Mouse (Mus musculus) Patski (cell line): ENCODE results near the gene Mycbp. TPM values are rescaled to one million over a fixed set of nuclear protein-coding genes. Genes with fewer than 3 reads are reported as not detected.

ENCODE experiments used
- ATAC-seq: fragments of 100-300 bp; one replicate; pipeline ENCODE4 v1.8.0; 2021
- CTCF ChIA-PET: fragments of 350-600 bp; sonication (Branson Sonifier 250); formaldehyde crosslinking; loops from one replicate; lab custom pipeline; 2022; ENCODE audit warnings: inconsistent platforms; lab: Charles Lee
- POLR2A ChIA-PET: fragments of 350-600 bp; sonication (Branson Sonifier 250); formaldehyde crosslinking; loops from one replicate; lab custom pipeline; 2022; ENCODE audit warnings: antibody characterized with exemption, inconsistent platforms; lab: Charles Lee
- DNase-seq: peaks from one replicate; pipeline ENCODE4 v3.0.0-alpha.2; 2011; ENCODE audit warnings: low read depth, low spot score
- H3K27me3 ChIP-seq: fragments of 371-371 bp; one replicate; pipeline ENCODE4 v1.5.1; 2021
- CTCF ChIP-seq: fragments of 100-300 bp; IDR thresholded peaks from one replicate; pipeline ENCODE4 v1.5.1; 2021
- in situ Hi-C: fragments of 300-500 bp; cut with MboI; formaldehyde crosslinking; loops from 3 replicates; pipeline ENCODE4 v1.11.1; 2018; ENCODE audit warnings: low pct_unique_long_range_greater_than_20kb, mixed read lengths
- polyA plus RNA-seq: library from polyadenylated mRNA; unstranded; gene quantifications from one replicate; pipeline ENCODE4 v1.2.3, GENCODE M21; 2021

Mycbp gene
- polyA plus RNA-seq: 45.4 TPM

- CTCF ChIA-PET: no interaction called here
- POLR2A ChIA-PET: interaction anchor here (1.5 kb wide), 1 partner anchor 13 kb away, joined by 4 read pairs; the partner anchor contains the start of genes 4930535I16Rik and Rragc
- no peaks in the 10 kb centered on the region for H3K27me3 ChIP-seq
- DNase-seq (peak; percentile 88), ATAC-seq (peak; percentile 96)
- TF ChIP-seq CTCF: no peak
- in situ Hi-C loops: loop anchor here (5.0 to 25.0 kb wide), 2 partner anchors 142 to 492 kb away; no protein-coding TSS in a partner anchor
These were observed at the start of gene Mycbp for GRCm38 (mm10) chr4:123904333-123905125. TSS of gene Mycbp (plus strand) at chr4:123904832.

- ChIA-PET CTCF (interaction anchor here (1.1 kb wide), 1 partner anchor 42 kb away, joined by 3 read pairs; no protein-coding TSS in a partner anchor), POLR2A (no interaction called here)
- in situ Hi-C loops: no loop called here
- DNase-seq (no peak), ATAC-seq (no peak)
- no peaks in the 10 kb centered on the region for H3K27me3 ChIP-seq
- no peak for TF ChIP-seq CTCF
These were observed 47.7 kb upstream of the Mycbp start for GRCm38 (mm10) chr4:123856888-123857287.

- DNase-seq: no peak
- in situ Hi-C loops: no loop called here
- no peak for TF ChIP-seq CTCF
- POLR2A ChIA-PET: no interaction called here
- CTCF ChIA-PET: no interaction called here
- H3K27me3 ChIP-seq: no peaks in the 10 kb centered on the region
- ATAC-seq: no peak
These were observed 46.5 kb upstream of the Mycbp start for GRCm38 (mm10) chr4:123858090-123858489.

DNA sequence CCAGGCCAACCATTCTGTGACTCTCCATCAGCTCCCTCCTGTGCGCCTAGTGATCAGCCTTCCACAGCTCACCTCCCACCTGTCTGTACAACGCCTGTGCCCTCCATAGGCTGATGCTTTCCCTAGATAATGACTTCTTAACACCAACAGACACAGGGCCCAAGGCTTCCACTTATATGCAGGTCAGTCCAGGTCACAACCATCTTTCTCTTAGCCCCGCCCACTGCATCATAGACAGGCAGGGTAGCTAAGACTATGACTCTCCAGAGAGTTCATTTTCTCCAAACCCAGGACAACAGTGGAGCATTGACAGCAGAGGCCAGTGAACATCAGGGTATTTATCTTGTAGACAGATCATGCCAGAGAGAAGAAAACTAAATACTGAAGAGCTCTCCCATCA, 45.3 kb upstream of the Mycbp start, which contains the start of gene 4933427I04Rik:
TSS of gene 4933427I04Rik (plus strand) at position 301 of the 400 bp plus-strand sequence.
- H3K27me3 ChIP-seq: no peaks in the 10 kb centered on the region
- TF ChIP-seq CTCF: no peak
- ChIA-PET CTCF (no interaction called here), POLR2A (interaction anchor here (0.6 kb wide), 1 partner anchor 73 kb away, joined by 4 read pairs; no protein-coding TSS in a partner anchor)
- in situ Hi-C loops: no loop called here
- DNase-seq (no peak), ATAC-seq (no peak)

- peak; percentile 39 for ATAC-seq
- no peaks in the 10 kb centered on the region for H3K27me3 ChIP-seq
- peak; percentile 48 for DNase-seq
- POLR2A ChIA-PET: interaction anchor here (0.6 kb wide), 1 partner anchor 73 kb away, joined by 4 read pairs; no protein-coding TSS in a partner anchor
- CTCF ChIA-PET: no interaction called here
- TF ChIP-seq CTCF: no peak
- in situ Hi-C loops: no loop called here
These were observed 44.8 kb upstream of the Mycbp start for GRCm38 (mm10) chr4:123859803-123860202.

DNA sequence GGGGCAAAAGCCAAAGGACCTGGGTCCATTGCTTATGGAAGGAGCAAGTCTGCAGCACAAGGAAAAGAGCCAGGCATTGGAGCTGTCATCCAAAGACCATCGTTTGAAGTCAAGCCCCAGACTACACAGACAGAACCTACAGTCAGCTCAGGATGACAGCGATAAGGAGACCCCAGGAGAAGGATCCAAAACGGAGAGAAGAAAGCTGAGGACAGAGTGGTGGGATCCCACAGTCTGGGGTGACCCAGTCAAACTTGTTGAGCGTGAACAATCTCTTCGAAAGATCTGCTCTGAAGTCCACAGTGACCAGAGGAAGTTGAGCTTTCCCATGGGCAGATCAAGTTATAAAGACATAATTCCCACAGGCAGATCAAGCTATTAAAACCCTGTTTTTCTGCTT, 44.0 kb upstream of the Mycbp start:
- ATAC-seq (no peak), DNase-seq (no peak)
- H3K27me3 ChIP-seq: no peaks in the 10 kb centered on the region
- ChIA-PET CTCF (interaction anchor here (1.1 kb wide), 2 partner anchors 11 to 39 kb away, joined by 3 to 4 read pairs; no protein-coding TSS in a partner anchor), POLR2A (no interaction called here)
- in situ Hi-C loops: no loop called here
- TF ChIP-seq CTCF: no peak

GRCm38 (mm10) chr4:123893726-123894125, 10.9 kb upstream of the Mycbp start:
- DNase-seq (no peak), ATAC-seq (no peak)
- in situ Hi-C loops: no loop called here
- no peak for TF ChIP-seq CTCF
- ChIA-PET POLR2A (no interaction called here), CTCF (no interaction called here)
- H3K27me3 ChIP-seq: no peaks in the 10 kb centered on the region

DNA sequence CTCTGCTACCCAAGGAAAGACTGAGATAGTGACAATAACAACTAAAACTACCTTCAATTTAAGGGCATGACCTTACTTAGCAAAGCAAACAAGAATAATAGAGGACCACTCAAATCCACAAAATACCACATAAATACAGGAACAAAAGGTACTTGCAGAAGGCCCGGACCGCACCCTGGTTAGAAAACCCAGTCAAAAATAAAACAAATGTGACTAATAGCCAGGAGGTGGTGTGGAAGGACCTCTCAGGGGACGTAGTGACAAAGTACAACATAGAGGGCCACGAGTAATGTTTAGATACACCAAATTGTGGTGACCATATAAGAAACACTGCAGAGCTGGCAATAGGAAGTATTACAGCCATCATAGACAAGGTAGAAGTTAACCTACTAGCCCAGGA, 10.3 kb upstream of the Mycbp start:
- in situ Hi-C loops: no loop called here
- H3K27me3 ChIP-seq: no peaks in the 10 kb centered on the region
- DNase-seq (no peak), ATAC-seq (no peak)
- ChIA-PET POLR2A (no interaction called here), CTCF (no interaction called here)
- no peak for TF ChIP-seq CTCF

GRCm38 (mm10) chr4:123898696-123899095, 5.9 kb upstream of the Mycbp start:
- no peak for ATAC-seq
- no peak for DNase-seq
- H3K27me3 ChIP-seq: no peaks in the 10 kb centered on the region
- POLR2A ChIA-PET: no interaction called here
- TF ChIP-seq CTCF: no peak
- in situ Hi-C loops: no loop called here
- CTCF ChIA-PET: interaction anchor here (0.7 to 2.6 kb wide), 13 partner anchors 18 to 151 kb away, joined by 3 to 19 read pairs (median 3); no protein-coding TSS in a partner anchor

GRCm38 (mm10) chr4:123903432-123903831, 1.2 kb upstream of the Mycbp start:
- POLR2A ChIA-PET: interaction anchor here (1.5 kb wide), 1 partner anchor 14 kb away, joined by 4 read pairs; the partner anchor contains the start of genes 4930535I16Rik and Rragc
- no peak for TF ChIP-seq CTCF
- ATAC-seq: no peak
- no peaks in the 10 kb centered on the region for H3K27me3 ChIP-seq
- no peak for DNase-seq
- in situ Hi-C loops: loop anchor here (5.0 to 25.0 kb wide), 2 partner anchors 141 to 491 kb away; no protein-coding TSS in a partner anchor
- CTCF ChIA-PET: interaction anchor here (1.2 kb wide), 1 partner anchor 145 kb away, joined by 4 read pairs; no protein-coding TSS in a partner anchor
